Mouse (Mus musculus) liver, adult (tissue): ENCODE data around the gene Sec24c.

ENCODE experiments used
- GATA4 ChIP-seq: IDR thresholded peaks from 2 replicates; pipeline ENCODE4 v1.6.1; 2014; ENCODE audit warnings: mild to moderate bottlenecking, low read length; ENCODE audit not compliant: insufficient replicate concordance

Gene Sec24c

GRCm38 (mm10) chr14:20674064-20674833 is at the start of gene Sec24c:
Gene Sec24c (plus strand): TSS chr14:20674308.
- no peak for TF ChIP-seq GATA4

DNA sequence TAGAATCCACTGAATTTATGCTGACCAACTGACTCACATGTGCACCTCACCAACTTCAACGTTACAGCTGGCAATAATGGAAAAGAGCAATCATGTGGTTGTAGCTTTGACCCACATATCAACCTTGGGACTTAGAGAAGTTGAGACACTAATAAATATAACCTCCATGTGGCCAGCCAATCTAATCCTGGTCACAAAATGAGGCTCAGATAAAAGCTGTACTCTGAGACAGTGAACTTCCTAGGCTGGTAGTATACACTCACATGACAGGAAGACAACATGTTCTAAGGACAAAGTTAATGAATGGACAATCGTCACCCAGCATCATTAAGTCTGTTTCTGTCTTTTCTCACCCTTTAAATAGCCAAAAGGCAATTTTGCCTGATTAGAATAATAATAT is 47.7 kb upstream of the Sec24c start:
- 0 out of 2 replicates have a peak, but pooled peaks have one; percentile 12 for TF ChIP-seq GATA4

DNA sequence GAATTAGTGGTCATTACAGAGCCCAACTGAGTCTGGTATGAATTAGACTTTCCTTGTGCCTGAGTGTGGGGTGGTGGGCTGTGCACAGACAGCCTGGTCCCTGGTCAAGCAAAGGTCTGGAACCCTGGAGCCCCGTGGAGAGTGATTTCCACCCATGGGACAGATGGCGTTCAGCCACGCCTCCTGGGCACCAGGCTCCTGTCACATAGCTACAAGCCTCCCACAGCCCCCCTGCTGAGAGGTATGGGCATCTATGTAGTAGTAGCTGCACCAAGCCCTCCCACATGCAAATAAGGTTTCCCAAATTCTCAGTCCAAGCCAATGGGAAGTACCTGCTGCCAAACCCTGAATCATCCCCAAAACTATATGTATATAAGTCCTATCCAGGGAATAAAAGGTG is 47.1 kb upstream of the Sec24c start:
- TF ChIP-seq GATA4: no peak

GRCm38 (mm10) chr14:20631253-20631652 is 42.9 kb upstream of the Sec24c start:
- TF ChIP-seq GATA4: no peak

DNA sequence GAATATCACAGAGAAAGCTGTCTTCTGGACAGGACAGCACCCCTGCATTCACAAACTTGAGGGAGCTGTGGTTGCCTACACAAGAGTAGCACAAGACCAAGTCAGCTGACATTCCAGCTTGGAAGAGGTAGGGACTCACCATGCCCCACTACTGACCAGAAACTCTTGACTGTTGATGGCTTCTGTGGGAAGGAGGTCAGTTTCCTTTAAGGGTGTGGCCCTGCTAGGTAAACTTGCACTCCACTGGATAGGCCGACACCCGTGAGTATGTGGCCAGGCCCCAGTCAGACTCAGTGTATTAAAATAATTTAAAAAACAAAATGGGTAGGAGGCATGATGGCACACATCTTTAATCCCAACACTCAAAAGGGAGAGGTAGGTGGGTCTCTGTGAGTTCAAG is 38.6 kb upstream of the Sec24c start:
- TF ChIP-seq GATA4: no peak

DNA sequence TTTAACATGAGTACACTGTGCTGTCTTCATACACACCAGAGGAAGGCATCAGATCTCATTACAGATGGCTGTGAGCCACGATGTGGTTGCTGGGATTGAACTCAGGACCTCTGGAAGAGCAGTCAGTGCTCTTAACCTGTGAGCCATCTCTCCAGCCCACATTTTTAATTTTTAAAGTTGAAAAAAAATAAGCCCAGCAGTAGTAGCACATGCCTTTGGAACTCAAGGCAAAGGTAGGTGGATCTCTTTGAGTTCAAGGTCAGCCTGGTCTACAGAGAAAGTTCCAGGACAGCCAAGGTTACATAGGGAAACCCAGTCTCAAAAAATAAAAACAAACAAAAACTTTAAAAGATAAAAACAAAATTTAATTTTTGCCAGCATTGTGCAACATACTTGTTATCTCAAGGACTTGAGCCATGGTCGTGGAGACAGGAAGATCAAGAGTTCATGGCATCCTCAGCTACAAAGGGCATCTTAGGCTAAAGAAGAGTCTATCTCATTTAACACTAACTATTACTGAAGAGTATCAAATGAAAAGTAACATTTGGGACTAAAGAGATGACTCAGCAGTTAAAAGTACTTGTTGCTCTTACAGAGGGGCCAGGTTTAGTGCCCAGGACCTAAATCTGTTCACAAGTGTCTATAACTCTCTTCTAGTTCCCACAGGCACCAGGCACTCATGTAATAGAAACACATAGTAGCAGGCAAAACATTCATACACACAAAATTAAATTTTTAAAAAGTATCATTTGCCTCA is 36.1 kb upstream of the Sec24c start:
- TF ChIP-seq GATA4: peak; percentile 86; the same call in 1 of the 2 replicates

- TF ChIP-seq GATA4: no peak
Observed at GRCm38 (mm10) chr14:20638702-20639101, 35.4 kb upstream of the Sec24c start.

- TF ChIP-seq GATA4: no peak
Observed at GRCm38 (mm10) chr14:20639918-20640619, 34.0 kb upstream of the Sec24c start.

- TF ChIP-seq GATA4: peak; percentile 43; the same call in 1 of the 2 replicates
Observed at GRCm38 (mm10) chr14:20640644-20641437, 33.3 kb upstream of the Sec24c start, which contains the start of gene Usp54. Gene Usp54 (minus strand): TSS chr14:20641063.

GRCm38 (mm10) chr14:20641438-20641875 is 32.7 kb upstream of the Sec24c start:
- TF ChIP-seq GATA4: no peak

GRCm38 (mm10) chr14:20645547-20645946 is 28.6 kb upstream of the Sec24c start:
- TF ChIP-seq GATA4: no peak

- TF ChIP-seq GATA4: peak; percentile 71; the same call in 1 of the 2 replicates
Observed at GRCm38 (mm10) chr14:20646381-20646780, 27.7 kb upstream of the Sec24c start.

DNA sequence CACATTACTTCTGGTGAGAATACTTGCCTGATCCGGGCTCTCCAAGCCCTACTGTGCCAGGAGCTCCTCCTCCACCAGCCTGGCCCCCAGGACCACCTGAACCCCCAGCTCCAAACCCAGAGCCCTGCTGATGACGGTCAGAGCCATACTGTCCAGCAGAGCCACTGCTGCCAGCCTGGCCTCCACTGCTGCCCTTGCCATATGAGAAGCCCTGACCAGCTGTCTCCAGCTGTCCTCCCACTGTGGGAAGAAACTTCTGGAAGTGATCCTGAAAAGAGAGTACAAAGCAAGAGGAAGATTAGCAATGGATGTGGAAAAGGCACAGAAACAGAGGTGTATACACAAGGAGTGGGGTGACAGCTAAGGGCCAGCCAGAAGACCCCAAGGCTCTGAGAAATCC is 23.1 kb upstream of the Sec24c start:
- no peak for TF ChIP-seq GATA4

- TF ChIP-seq GATA4: no peak
Observed at GRCm38 (mm10) chr14:20651722-20652256, 22.3 kb upstream of the Sec24c start.
